Mouse (Mus musculus): Measurements from ENCODE around the gene Dgat2. TPM values are rescaled to one million over a fixed set of nuclear protein-coding genes. Genes with fewer than 3 reads are reported as not detected.
A peak's percentile ranks its signal among the peaks of the same experiment; 100 is the strongest.

The Dgat2 gene
- polyA plus RNA-seq, 1 experiment from 2014 or later: 21.9 TPM

GRCm38 (mm10) chr7:99153686-99154202 is 28.8 kb downstream of the Dgat2 start:
- Histone ChIP-seq H3K36me3 (ENCODE audit: control insufficient read depth, insufficient read depth, low read length) (no peaks in the 10 kb centered on the region), H3K9me3 (ENCODE audit: control insufficient read depth, low read length) (no peaks in the 10 kb centered on the region), H3K4me3 (ENCODE audit: low read length) (no peak overlapping the region), H3K27ac (ENCODE audit: low read depth, low read length) (no peak overlapping the region), H3K9ac (ENCODE audit: low read depth, low read length) (no peak overlapping the region), H3K27me3 (ENCODE audit: control insufficient read depth, insufficient read depth, low read length) (0 out of 2 replicates have a peak, but pooled peaks cover 3% of the 10 kb centered on the region), H3K4me2 (replicated peaks; ENCODE audit: low read depth, low read length) (no peak overlapping the region), H3K4me1 (ENCODE audit: control insufficient read depth, insufficient read depth, low read length) (peaks cover 12% of the 10 kb centered on the region; the same call in 1 of the 2 replicates)
- ATAC-seq (ENCODE audit: low FRiP score, low TSS enrichment): no peak
- WGBS: 87% methylated on average over 11 of the region's 11 CpGs

- H3K9me3 ChIP-seq (ENCODE audit: control insufficient read depth, low read length): no peaks in the 10 kb centered on the region
- no peak overlapping the region for H3K4me2 ChIP-seq (replicated peaks; ENCODE audit: low read depth, low read length)
- 0 out of 2 replicates have a peak, but pooled peaks cover 3% of the 10 kb centered on the region for H3K27me3 ChIP-seq (ENCODE audit: control insufficient read depth, insufficient read depth, low read length)
- H3K4me1 ChIP-seq (ENCODE audit: control insufficient read depth, insufficient read depth, low read length): peaks cover 12% of the 10 kb centered on the region; the same call in 1 of the 2 replicates
- ATAC-seq (ENCODE audit: low FRiP score, low TSS enrichment): no peak
- H3K4me3 ChIP-seq (ENCODE audit: low read length): no peak overlapping the region
- 77% methylated on average over 8 of the region's 8 CpGs for WGBS
- no peak overlapping the region for H3K27ac ChIP-seq (ENCODE audit: low read depth, low read length)
- H3K9ac ChIP-seq (ENCODE audit: low read depth, low read length): no peak overlapping the region
- H3K36me3 ChIP-seq (ENCODE audit: control insufficient read depth, insufficient read depth, low read length): no peaks in the 10 kb centered on the region
These were observed 29.8 kb downstream of the Dgat2 start for GRCm38 (mm10) chr7:99152756-99153155.

GRCm38 (mm10) chr7:99151342-99151741 is 31.2 kb downstream of the Dgat2 start:
- H3K4me2 ChIP-seq (replicated peaks; ENCODE audit: low read depth, low read length): no peak overlapping the region
- H3K4me3 ChIP-seq (ENCODE audit: low read length): no peak overlapping the region
- no peaks in the 10 kb centered on the region for H3K9me3 ChIP-seq (ENCODE audit: control insufficient read depth, low read length)
- ATAC-seq (ENCODE audit: low FRiP score, low TSS enrichment): peak; percentile 37
- no peak overlapping the region for H3K9ac ChIP-seq (ENCODE audit: low read depth, low read length)
- no peaks in the 10 kb centered on the region for H3K36me3 ChIP-seq (ENCODE audit: control insufficient read depth, insufficient read depth, low read length)
- no peak overlapping the region for H3K27ac ChIP-seq (ENCODE audit: low read depth, low read length)
- H3K4me1 ChIP-seq (ENCODE audit: control insufficient read depth, insufficient read depth, low read length): peaks cover 10% of the 10 kb centered on the region; the same call in 1 of the 2 replicates
- WGBS: 5% methylated on average over 7 of the region's 7 CpGs
- no peaks in the 10 kb centered on the region for H3K27me3 ChIP-seq (ENCODE audit: control insufficient read depth, insufficient read depth, low read length)

GRCm38 (mm10) chr7:99149017-99149416 is 33.5 kb downstream of the Dgat2 start:
- Histone ChIP-seq H3K36me3 (ENCODE audit: control insufficient read depth, insufficient read depth, low read length) (no peaks in the 10 kb centered on the region), H3K4me2 (replicated peaks; ENCODE audit: low read depth, low read length) (no peak overlapping the region), H3K9me3 (ENCODE audit: control insufficient read depth, low read length) (no peaks in the 10 kb centered on the region), H3K4me3 (ENCODE audit: low read length) (no peak overlapping the region), H3K9ac (ENCODE audit: low read depth, low read length) (no peak overlapping the region), H3K4me1 (ENCODE audit: control insufficient read depth, insufficient read depth, low read length) (no peaks in the 10 kb centered on the region), H3K27ac (ENCODE audit: low read depth, low read length) (no peak overlapping the region), H3K27me3 (ENCODE audit: control insufficient read depth, insufficient read depth, low read length) (no peaks in the 10 kb centered on the region)
- no peak for ATAC-seq (ENCODE audit: low FRiP score, low TSS enrichment)
- WGBS: 62% methylated on average over 1 of the region's 1 CpGs

- H3K36me3 ChIP-seq (ENCODE audit: control insufficient read depth, insufficient read depth, low read length): no peaks in the 10 kb centered on the region
- no peak overlapping the region for H3K27ac ChIP-seq (ENCODE audit: low read depth, low read length)
- H3K4me2 ChIP-seq (replicated peaks; ENCODE audit: low read depth, low read length): no peak overlapping the region
- no peak overlapping the region for H3K9ac ChIP-seq (ENCODE audit: low read depth, low read length)
- WGBS: 87% methylated on average over 7 of the region's 7 CpGs
- peaks cover 2% of the 10 kb centered on the region; the same call in 1 of the 2 replicates for H3K4me1 ChIP-seq (ENCODE audit: control insufficient read depth, insufficient read depth, low read length)
- no peaks in the 10 kb centered on the region for H3K9me3 ChIP-seq (ENCODE audit: control insufficient read depth, low read length)
- no peaks in the 10 kb centered on the region for H3K27me3 ChIP-seq (ENCODE audit: control insufficient read depth, insufficient read depth, low read length)
- H3K4me3 ChIP-seq (ENCODE audit: low read length): no peak overlapping the region
- no peak for ATAC-seq (ENCODE audit: low FRiP score, low TSS enrichment)
These were observed 35.0 kb downstream of the Dgat2 start for GRCm38 (mm10) chr7:99147494-99147893.

DNA sequence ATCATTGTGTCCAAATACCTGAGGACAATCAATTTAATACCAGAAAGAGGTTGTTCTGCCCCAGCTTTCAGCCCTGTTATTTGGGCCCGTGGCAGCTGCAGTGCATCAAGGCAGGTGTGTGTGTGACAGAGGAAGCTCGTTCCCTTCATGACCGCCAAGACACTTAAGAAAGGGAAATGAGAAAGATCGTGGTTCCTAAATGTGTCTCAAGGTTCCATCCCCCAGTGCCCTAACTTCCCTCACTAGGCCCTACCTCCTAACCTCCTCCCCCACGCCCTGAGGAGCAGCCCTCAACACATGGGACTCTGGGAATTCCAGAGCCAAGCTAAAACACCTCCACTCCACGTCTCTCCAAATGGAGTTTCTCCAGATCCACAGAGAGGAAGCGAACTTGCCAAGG is 35.6 kb downstream of the Dgat2 start:
- WGBS: 49% methylated on average over 7 of the region's 7 CpGs
- ATAC-seq (ENCODE audit: low FRiP score, low TSS enrichment): no peak
- Histone ChIP-seq H3K9me3 (ENCODE audit: control insufficient read depth, low read length) (no peaks in the 10 kb centered on the region), H3K4me2 (replicated peaks; ENCODE audit: low read depth, low read length) (no peak overlapping the region), H3K4me1 (ENCODE audit: control insufficient read depth, insufficient read depth, low read length) (peaks cover 2% of the 10 kb centered on the region; the same call in 1 of the 2 replicates), H3K27me3 (ENCODE audit: control insufficient read depth, insufficient read depth, low read length) (no peaks in the 10 kb centered on the region), H3K27ac (ENCODE audit: low read depth, low read length) (no peak overlapping the region), H3K4me3 (ENCODE audit: low read length) (no peak overlapping the region), H3K9ac (ENCODE audit: low read depth, low read length) (no peak overlapping the region), H3K36me3 (ENCODE audit: control insufficient read depth, insufficient read depth, low read length) (no peaks in the 10 kb centered on the region)

DNA sequence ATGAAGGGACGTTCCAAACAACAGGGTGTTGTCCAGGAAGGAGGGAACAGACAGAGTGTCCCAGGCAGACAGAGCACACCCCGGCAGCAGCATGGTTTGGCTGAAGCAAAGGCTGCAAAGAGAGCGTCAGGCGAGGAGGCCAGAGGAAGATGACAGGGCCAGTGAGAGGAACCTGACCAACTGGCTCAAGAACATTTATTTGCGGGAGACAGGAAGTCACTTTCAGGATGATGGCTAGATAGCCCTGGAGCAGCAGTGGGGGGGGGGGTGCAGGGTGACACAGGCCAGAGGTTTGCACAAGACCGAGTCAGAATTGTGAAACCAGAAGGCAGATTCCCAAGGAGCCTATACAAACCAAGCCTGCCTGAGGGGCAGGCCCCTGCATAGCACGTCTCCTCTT is 36.5 kb downstream of the Dgat2 start:
- no peak overlapping the region for H3K4me2 ChIP-seq (replicated peaks; ENCODE audit: low read depth, low read length)
- no peaks in the 10 kb centered on the region for H3K9me3 ChIP-seq (ENCODE audit: control insufficient read depth, low read length)
- H3K27ac ChIP-seq (ENCODE audit: low read depth, low read length): no peak overlapping the region
- peaks cover 2% of the 10 kb centered on the region; the same call in 1 of the 2 replicates for H3K4me1 ChIP-seq (ENCODE audit: control insufficient read depth, insufficient read depth, low read length)
- WGBS: 43% methylated on average over 7 of the region's 7 CpGs
- no peaks in the 10 kb centered on the region for H3K36me3 ChIP-seq (ENCODE audit: control insufficient read depth, insufficient read depth, low read length)
- ATAC-seq (ENCODE audit: low FRiP score, low TSS enrichment): no peak
- H3K9ac ChIP-seq (ENCODE audit: low read depth, low read length): no peak overlapping the region
- no peaks in the 10 kb centered on the region for H3K27me3 ChIP-seq (ENCODE audit: control insufficient read depth, insufficient read depth, low read length)
- H3K4me3 ChIP-seq (ENCODE audit: low read length): no peak overlapping the region

GRCm38 (mm10) chr7:99144616-99145015 is 37.9 kb downstream of the Dgat2 start:
- WGBS: 72% methylated on average over 11 of the region's 11 CpGs
- no peak for ATAC-seq (ENCODE audit: low FRiP score, low TSS enrichment)
- no peak overlapping the region for H3K27ac ChIP-seq (ENCODE audit: low read depth, low read length)

GRCm38 (mm10) chr7:99143244-99143643 is 39.3 kb downstream of the Dgat2 start:
- Histone ChIP-seq H3K27ac (ENCODE audit: low read depth, low read length) (no peak overlapping the region), H3K9me3 (ENCODE audit: control insufficient read depth, low read length) (no peaks in the 10 kb centered on the region), H3K4me3 (ENCODE audit: low read length) (no peak overlapping the region), H3K36me3 (ENCODE audit: control insufficient read depth, insufficient read depth, low read length) (no peaks in the 10 kb centered on the region), H3K4me2 (replicated peaks; ENCODE audit: low read depth, low read length) (no peak overlapping the region), H3K4me1 (ENCODE audit: control insufficient read depth, insufficient read depth, low read length) (peaks cover 9% of the 10 kb centered on the region; the same call in 1 of the 2 replicates), H3K27me3 (ENCODE audit: control insufficient read depth, insufficient read depth, low read length) (no peaks in the 10 kb centered on the region), H3K9ac (ENCODE audit: low read depth, low read length) (no peak overlapping the region)
- 49% methylated on average over 3 of the region's 3 CpGs for WGBS
- ATAC-seq (ENCODE audit: low FRiP score, low TSS enrichment): no peak

More at GRCm38 (mm10) chr7:99144616-99145015, 37.9 kb downstream of the Dgat2 start:
- H3K9ac ChIP-seq (ENCODE audit: low read depth, low read length): no peak overlapping the region
- H3K4me1 ChIP-seq (ENCODE audit: control insufficient read depth, insufficient read depth, low read length): peaks cover 2% of the 10 kb centered on the region; the same call in 1 of the 2 replicates
- no peaks in the 10 kb centered on the region for H3K9me3 ChIP-seq (ENCODE audit: control insufficient read depth, low read length)
- no peak overlapping the region for H3K4me3 ChIP-seq (ENCODE audit: low read length)
- H3K27me3 ChIP-seq (ENCODE audit: control insufficient read depth, insufficient read depth, low read length): no peaks in the 10 kb centered on the region
- H3K36me3 ChIP-seq (ENCODE audit: control insufficient read depth, insufficient read depth, low read length): no peaks in the 10 kb centered on the region
- H3K4me2 ChIP-seq (replicated peaks; ENCODE audit: low read depth, low read length): no peak overlapping the region

Data from kidney, embryonic 14.5 days (tissue).